Mouse (Mus musculus) mouse trophoblast stem cell (cell line): ENCODE measurements around the gene Man1c1.

Source experiments
- in situ Hi-C, 2 experiments: fragments of 300-500 bp; cut with MseI, MboI; formaldehyde crosslinking; loops; 2 replicates in 1 of 2; 3 replicates in 1 of 2; pipeline ENCODE4 v1.15.1; 2025

Man1c1 gene

DNA sequence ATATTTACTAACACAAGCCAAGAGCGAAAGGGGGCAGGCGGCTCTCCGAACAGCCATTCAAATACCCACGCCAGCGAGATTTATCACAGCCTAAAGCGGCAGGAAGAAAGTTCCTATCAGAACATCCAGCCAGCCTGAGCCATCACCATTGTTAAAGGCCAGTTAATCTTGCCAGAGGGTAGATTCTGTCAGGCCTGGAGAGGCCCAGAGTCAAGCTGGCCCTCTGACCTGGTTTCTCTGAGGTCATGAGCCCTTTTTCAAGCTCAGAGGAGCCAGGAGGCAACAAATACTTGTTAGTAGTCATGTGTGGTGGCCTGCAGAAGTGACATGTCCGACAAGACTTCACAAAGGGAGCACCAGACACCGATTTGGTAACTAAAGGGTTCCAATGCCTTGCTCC, 28.3 kb downstream of the Man1c1 start:
- in situ Hi-C loops, result no loop called here

DNA sequence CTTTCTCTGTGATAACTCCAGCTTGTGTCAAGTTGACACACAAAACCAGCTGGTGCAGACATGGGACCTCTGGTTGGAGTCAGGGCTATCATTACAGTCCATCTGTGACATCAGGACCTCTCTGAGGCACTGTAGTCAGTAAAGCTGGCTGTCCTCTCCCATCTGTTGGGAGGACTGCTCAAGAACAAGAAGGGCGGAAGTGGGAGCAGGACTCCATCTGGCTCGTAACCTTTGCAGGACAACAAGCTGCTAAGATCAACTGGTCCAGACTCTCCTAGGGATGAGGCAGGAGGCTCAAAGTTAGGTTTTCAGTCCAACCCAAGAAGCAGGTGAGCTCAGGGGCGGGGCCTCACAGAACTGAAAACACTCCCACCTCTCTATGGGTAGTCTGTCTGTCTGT, 29.1 kb downstream of the Man1c1 start:
- in situ Hi-C loops, result no loop called here

- in situ Hi-C loops, result no loop called here
Observed at GRCm38 (mm10) chr4:134673882-134674463, 30.1 kb downstream of the Man1c1 start.

DNA sequence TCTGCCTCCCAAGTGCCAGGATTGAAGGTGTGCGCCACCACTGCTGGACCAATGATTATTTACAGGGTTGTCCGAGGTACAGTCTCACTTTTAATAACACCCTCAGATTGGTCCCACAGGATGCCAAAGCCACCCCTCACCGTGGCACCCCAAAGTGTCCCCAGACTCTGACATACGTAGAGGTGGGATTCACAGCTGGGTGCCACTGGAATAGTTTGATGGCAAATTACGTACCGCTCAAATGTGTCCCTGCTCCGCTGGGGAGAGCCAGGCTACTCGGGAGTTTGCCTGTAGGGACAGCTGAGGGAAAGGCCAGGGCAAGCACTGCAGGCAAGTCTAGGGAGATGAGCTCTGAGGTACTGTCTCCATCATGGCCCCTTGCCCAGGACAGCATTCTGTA, 30.9 kb downstream of the Man1c1 start:
- in situ Hi-C loops, result no loop called here

DNA sequence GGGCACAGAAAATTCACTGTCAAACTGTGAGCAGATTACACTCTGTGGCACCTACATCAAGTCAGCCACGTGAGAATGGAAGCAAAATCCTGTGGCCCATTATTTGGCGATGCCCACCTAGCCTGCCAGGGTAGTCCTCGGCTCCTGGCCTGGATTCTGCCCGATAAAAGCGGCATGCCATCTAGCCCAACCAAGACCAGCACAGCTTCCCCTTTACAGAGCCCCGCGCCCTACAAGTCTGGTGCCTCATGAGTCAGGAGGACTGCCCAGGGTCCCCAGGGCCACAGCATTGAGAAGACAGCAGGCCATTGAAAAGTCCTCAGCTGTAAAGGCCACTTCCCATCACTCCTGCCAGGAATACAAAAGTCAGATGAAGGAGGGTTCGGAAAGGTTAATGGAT, 31.8 kb downstream of the Man1c1 start:
- in situ Hi-C loops, result no loop called here

- in situ Hi-C loops, result no loop called here
Observed at GRCm38 (mm10) chr4:134671660-134672173, 32.4 kb downstream of the Man1c1 start.

DNA sequence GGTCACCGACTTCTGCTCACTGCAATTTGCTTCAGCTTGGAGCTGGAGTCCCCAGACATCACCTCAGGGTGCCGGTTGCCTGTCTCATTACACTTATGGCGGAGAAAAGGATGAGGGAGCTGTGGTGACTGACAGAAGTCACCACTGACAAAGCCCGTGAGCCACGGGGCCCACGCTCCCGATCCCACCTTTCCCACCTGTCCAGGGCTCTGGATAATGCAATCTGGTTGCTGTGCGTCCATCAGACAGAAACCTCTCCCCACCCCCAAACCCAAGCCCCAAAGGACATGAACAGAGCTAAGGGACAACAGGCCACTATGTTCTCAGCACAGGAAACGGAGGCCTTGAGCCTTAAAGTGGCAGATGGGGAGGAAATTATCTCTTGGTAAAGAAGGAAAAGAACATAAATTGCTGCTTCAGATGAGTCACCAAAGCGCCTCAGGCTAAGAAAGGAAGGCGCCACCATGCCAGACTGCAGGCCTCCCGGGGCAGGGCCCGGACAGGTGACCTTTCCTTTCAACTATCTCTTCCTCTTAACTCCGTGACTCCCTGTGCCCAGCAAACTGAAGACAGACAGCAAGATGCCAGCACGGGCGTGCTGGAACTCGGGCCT, 34.2 kb downstream of the Man1c1 start:
- in situ Hi-C loops, result no loop called here

DNA sequence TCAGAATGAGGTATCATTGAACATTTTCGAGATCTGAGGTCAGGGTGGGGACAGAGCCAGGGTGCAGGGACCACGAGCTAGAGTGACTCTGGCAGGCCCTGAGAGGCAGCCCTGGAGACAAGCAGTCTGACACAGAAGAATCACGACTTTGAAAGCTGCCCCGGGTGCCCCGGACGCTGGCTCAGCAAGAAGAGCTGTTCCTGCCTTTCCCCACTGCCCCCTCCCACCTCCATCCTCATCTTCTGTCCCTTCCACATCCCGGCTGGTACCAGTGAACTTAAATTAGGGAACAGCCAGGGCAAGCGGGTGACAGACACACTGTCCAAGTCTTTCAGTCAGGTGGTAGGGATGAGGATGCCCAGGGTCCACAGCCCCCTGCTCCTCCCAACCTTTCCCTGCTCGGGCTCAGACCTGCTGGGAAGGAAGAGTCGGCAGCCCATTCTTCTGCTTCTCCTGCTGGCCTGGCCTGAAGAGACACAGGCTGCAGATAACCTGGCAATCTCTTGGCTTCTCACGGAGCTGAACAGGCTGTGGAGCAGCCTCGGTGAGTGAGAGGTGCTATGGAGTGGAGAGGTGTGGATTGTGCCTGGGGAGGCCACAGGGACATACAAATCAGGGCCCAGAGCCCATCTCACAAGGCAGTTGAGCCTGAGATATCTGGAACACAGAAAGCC, 35.6 kb downstream of the Man1c1 start:
- in situ Hi-C loops, result no loop called here

- in situ Hi-C loops, result no loop called here
Observed at GRCm38 (mm10) chr4:134666391-134666790, 37.7 kb downstream of the Man1c1 start.

DNA sequence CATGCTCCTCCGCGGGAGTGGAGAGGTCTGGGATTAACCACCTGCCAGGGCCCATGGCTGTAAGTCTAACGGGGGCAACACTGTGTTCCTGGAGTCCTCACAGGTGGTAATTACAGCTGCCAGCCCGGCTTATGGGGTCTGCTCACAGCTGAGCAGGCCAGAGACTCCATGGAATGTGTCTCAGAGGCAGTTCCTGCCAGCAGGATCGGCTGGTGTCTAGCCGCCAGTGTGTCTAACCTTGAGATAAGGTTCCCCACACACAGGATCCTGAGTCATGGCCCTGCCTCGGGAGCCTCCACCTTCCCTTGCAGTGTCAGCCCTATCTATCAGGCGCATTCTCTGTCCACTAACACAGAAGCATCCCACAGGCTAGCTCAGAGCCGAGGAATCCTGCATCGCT, 41.0 kb downstream of the Man1c1 start:
- in situ Hi-C loops, result no loop called here

- in situ Hi-C loops, result no loop called here
Observed at GRCm38 (mm10) chr4:134660630-134661183, 43.4 kb downstream of the Man1c1 start.

GRCm38 (mm10) chr4:134659354-134660301, 44.5 kb downstream of the Man1c1 start:
- in situ Hi-C loops, result no loop called here

DNA sequence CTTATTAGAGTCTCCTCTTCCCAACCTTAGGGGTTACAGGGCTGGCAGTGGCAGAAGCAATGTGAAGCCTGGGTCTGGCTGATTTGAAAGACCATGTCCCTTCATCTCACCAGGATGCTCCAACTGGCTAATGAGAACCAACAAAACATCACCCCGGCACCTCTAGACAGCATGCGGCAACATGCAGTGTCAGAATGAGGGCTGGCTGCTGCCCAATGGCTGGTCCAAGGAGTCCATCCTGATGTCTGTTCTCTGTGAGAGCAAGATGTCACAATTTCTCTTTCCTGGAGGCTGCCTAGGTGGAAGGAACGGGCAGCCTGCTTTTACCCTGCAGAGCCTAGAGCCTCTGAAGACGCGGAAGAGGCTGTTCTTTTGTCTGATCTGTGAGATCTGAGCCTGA, 46.6 kb downstream of the Man1c1 start:
- in situ Hi-C loops, result no loop called here

- in situ Hi-C loops, result no loop called here
Observed at GRCm38 (mm10) chr4:134654391-134654790, 49.7 kb downstream of the Man1c1 start.

- in situ Hi-C loops, result no loop called here
Observed at GRCm38 (mm10) chr4:134652720-134653119, 51.4 kb downstream of the Man1c1 start.

- in situ Hi-C loops, result no loop called here
Observed at GRCm38 (mm10) chr4:134652151-134652550, 51.9 kb downstream of the Man1c1 start.

DNA sequence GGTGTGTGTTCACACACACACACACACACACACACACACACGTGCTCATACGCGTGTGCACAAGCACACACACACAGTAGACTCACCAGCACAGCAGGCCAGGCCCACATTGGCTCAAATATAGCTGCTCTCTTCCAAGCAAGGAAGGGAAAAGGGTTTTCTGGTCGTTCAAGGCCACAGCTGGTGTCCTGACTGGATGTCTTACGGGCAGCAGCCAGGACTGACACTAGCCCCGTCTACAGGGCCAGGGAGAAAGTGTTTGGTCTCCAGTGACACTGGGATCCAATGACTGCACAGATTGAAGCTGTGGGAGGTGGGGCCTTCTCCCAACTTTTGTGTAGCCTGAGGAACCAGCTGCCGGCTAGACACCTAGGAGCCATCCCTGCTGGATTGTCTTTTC, 52.7 kb downstream of the Man1c1 start:
- in situ Hi-C loops, result no loop called here

GRCm38 (mm10) chr4:134645042-134645948, 58.8 kb downstream of the Man1c1 start:
- in situ Hi-C loops, result no loop called here

GRCm38 (mm10) chr4:134644410-134644809, 59.7 kb downstream of the Man1c1 start:
- in situ Hi-C loops, result no loop called here

DNA sequence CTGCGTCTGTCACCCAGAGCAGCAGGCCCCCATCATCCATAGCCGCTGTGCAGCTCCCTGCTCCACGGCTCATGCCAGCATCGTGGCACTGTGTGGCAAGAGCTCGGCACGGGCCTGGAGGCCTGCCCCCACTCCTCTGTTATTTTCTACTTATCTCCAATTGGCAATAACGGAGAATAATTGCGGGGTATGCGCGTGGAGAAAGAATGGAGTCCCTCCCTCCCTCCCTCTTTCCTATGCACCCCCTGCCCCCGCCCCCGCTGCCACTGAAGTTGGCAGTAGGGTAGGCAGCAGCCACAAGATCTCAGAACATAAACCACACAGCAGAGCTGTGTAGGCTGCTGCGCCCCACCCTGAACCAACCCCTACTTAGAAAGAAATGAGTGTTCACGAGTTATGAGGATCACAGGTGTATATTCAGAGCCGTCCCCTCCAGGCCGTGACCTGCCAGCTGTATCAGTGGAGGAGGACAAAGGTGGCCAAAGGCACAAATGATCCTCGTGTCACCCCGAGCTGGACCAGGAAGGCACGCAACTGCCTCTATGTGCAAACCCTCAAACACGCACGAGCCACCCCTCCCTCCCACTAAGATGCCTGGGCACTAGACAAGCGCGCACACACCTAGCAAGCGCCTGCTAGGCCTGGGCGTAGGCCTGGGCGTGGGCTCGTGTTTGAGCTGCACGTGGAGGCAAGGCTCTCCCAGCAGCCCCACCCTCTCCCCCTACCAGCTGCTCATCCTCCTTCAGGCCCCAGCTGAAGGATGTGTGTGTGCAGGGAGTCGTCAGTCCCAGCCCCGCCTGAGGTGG, 62.2 kb downstream of the Man1c1 start:
- in situ Hi-C loops, result no loop called here
